Mouse (Mus musculus): ENCODE data around the gene 4930442H23Rik. TPM values are rescaled to one million over a fixed set of nuclear protein-coding genes. Genes with fewer than 3 reads are reported as not detected.

4930442H23Rik gene
- polyA plus RNA-seq, 1 experiment from 2014 or later, result not detected

DNA sequence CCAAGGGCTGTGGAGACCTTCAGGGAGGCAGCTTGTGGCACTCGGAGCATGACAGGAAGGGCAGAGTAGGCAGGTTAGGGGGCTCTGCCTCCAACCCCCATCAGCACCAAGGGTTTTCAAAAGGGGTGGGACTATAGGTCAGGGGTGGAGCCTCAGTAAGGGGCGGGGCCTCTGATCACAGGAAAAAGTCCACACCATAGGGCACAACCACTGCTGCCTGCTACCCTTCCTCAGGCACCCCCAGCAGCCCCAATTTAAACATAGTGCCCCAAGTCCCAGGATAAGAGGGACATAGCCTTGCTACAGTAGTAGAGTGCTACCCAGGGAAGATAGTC, 21.4 kb downstream of the 4930442H23Rik start:
- Histone ChIP-seq H3K4me3 (no peak overlapping the region), H3K4me2 (no peak overlapping the region), H3K4me1 (replicated peaks) (peaks cover 21% of the 10 kb centered on the region), H3K36me3 (peaks cover 33% of the 10 kb centered on the region), H3K27ac (no peak overlapping the region), H3K9ac (no peak overlapping the region), H3K27me3 (no peaks in the 10 kb centered on the region), H3K9me3 (replicated peaks) (no peaks in the 10 kb centered on the region)
- no peak for ATAC-seq (replicated peaks; ENCODE audit: insufficient number of reproducible peaks, insufficient read depth, low FRiP score, low read depth)
- WGBS, result 71% methylated on average over 2 of the region's 2 CpGs

DNA sequence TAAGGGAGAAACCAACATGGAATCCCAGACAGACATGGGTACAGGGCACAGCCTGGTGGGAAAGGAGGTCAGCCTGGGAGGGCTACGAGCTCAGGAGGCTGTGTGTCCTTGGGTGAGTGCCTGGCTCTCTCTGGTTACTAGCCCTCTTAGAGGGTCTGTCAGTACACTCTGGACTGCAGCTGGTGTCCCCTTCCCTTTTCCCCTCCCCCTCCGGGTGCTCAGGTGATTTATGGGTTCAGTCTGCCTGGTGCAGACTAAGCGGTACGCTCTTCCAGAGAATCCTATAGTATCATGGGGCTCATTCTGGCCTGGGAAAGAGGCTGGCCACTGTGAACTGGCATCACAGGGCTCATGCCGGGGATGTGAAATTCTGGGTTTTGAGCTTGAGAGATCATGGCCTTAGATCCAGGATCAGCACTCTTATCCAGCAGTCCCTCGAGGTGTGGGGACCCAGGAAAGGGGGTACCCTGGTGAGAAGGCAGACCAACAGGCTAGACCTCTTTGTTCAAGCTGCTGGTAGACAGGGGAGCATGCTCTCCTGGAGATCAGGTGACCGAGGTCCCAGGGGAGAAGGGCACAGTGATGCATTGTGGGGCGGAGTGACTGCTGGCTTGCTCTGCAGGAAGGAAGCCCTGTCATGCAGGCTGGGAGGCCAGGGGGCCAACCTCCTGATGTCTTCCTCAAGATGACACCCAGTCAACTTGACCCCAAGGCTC, 21.9 kb downstream of the 4930442H23Rik start:
- Histone ChIP-seq H3K4me3 (no peak overlapping the region), H3K9ac (no peak overlapping the region), H3K27me3 (no peaks in the 10 kb centered on the region), H3K4me2 (no peak overlapping the region), H3K4me1 (replicated peaks) (peaks cover 17% of the 10 kb centered on the region), H3K27ac (no peak overlapping the region), H3K9me3 (replicated peaks) (no peaks in the 10 kb centered on the region), H3K36me3 (peaks cover 38% of the 10 kb centered on the region)
- 82% methylated on average over 8 of the region's 8 CpGs for WGBS
- no peak for ATAC-seq (replicated peaks; ENCODE audit: insufficient number of reproducible peaks, insufficient read depth, low FRiP score, low read depth)

DNA sequence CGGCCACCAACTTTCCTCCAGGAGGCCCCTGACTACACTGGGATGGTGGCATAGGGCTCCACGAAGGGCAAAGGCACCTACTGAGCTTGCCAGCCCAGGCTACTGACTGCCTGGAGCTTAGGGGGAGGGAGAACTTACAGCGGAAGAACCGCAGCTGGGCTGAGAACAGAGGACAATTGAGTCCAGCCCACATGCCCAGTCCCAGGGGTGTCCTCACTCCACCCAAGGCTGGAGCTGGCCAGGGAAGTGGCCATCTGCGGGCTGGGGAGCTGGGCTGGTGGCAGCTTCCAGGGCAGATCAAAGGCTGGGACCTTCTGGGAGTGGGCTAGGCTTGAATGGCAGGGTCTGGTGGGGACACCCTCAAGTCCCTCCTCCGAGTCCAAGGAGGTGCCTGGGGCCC, 28.9 kb downstream of the 4930442H23Rik start:
- H3K27ac ChIP-seq, result no peak overlapping the region
- H3K27me3 ChIP-seq, result no peaks in the 10 kb centered on the region
- H3K4me2 ChIP-seq, result no peak overlapping the region
- H3K4me1 ChIP-seq (replicated peaks), result peaks cover 13% of the 10 kb centered on the region
- no peaks in the 10 kb centered on the region for H3K9me3 ChIP-seq (replicated peaks)
- 87% methylated on average over 6 of the region's 6 CpGs for WGBS
- no peak overlapping the region for H3K4me3 ChIP-seq
- no peak overlapping the region for H3K9ac ChIP-seq
- H3K36me3 ChIP-seq, result peaks cover 59% of the 10 kb centered on the region
- ATAC-seq (replicated peaks; ENCODE audit: insufficient number of reproducible peaks, insufficient read depth, low FRiP score, low read depth), result no peak

DNA sequence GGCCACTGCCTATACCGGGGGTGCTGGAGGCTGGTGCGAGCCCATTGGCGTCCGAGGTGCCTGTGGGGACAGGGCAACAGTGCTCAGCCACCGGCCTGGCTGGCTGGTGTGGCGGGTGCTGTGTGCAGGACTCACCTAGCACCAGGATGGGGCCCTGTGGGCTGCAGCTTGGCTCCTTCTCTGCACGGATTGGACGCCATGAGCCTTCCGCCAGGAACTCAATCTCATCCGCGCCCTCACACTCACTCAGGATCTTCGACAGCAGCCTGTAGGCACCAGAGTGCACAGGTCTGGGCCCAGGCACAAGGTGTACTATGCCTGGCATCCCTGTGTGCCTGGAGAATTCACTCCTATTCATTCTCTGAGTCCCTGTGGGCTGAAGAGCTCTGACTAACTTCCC, 29.3 kb downstream of the 4930442H23Rik start:
- Histone ChIP-seq H3K9me3 (replicated peaks) (no peaks in the 10 kb centered on the region), H3K9ac (no peak overlapping the region), H3K4me2 (no peak overlapping the region), H3K36me3 (peaks cover 63% of the 10 kb centered on the region), H3K4me1 (replicated peaks) (peaks cover 13% of the 10 kb centered on the region), H3K4me3 (no peak overlapping the region), H3K27me3 (no peaks in the 10 kb centered on the region), H3K27ac (no peak overlapping the region)
- no peak for ATAC-seq (replicated peaks; ENCODE audit: insufficient number of reproducible peaks, insufficient read depth, low FRiP score, low read depth)
- WGBS, result 85% methylated on average over 12 of the region's 12 CpGs

DNA sequence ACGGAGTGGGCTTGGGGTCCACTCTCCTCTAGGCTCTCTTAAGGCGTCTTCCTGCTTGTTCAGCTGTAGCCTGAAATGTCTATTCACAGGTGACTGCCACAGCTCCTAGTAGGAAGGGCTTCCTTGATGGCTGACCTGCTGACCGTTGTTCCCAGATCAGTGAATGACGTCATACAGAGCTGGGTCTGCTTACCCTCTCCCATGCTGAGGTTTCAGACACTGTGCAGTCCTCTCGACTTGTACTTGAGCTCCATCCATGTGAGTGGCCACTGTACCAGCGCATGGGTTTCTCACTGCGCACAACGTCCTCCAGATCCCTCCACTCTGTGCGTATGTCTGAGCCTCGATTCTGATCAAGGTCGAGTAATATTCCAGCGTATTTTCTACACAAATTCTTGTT, 31.0 kb downstream of the 4930442H23Rik start:
- Histone ChIP-seq H3K9ac (no peak overlapping the region; the same call in 1 of the 2 replicates), H3K4me3 (no peak overlapping the region), H3K4me1 (replicated peaks) (peaks cover 13% of the 10 kb centered on the region), H3K27me3 (no peaks in the 10 kb centered on the region), H3K36me3 (peaks cover 69% of the 10 kb centered on the region), H3K9me3 (replicated peaks) (no peaks in the 10 kb centered on the region), H3K4me2 (no peak overlapping the region), H3K27ac (peak overlapping the region; percentile 74)
- no peak for ATAC-seq (replicated peaks; ENCODE audit: insufficient number of reproducible peaks, insufficient read depth, low FRiP score, low read depth)
- WGBS, result 56% methylated on average over 12 of the region's 12 CpGs

DNA sequence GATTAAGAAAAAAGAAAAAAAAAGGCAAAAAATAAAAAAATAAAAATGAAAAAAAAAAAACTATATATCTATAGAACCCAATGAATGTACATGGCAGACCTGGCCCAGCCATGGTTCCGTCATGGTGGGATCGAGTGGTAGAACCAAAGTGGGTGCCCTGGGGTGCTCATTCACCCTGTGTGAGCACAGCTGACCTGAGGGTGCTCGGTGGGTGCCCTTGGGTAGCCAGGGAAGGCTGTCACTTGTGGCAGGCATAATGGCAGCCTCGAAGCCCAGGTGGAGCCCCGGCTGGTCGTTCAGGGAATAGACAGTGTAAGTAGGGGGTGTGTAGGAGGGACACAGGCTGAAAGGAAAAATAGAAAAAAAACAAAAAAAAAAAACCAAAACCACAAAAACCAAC, 32.4 kb downstream of the 4930442H23Rik start:
- Histone ChIP-seq H3K27me3 (no peaks in the 10 kb centered on the region), H3K36me3 (peaks cover 69% of the 10 kb centered on the region), H3K4me3 (no peak overlapping the region), H3K4me2 (no peak overlapping the region), H3K4me1 (replicated peaks) (peaks cover 17% of the 10 kb centered on the region), H3K27ac (no peak overlapping the region), H3K9ac (no peak overlapping the region), H3K9me3 (replicated peaks) (no peaks in the 10 kb centered on the region)
- 72% methylated on average over 6 of the region's 6 CpGs for WGBS
- ATAC-seq (replicated peaks; ENCODE audit: insufficient number of reproducible peaks, insufficient read depth, low FRiP score, low read depth), result no peak

DNA sequence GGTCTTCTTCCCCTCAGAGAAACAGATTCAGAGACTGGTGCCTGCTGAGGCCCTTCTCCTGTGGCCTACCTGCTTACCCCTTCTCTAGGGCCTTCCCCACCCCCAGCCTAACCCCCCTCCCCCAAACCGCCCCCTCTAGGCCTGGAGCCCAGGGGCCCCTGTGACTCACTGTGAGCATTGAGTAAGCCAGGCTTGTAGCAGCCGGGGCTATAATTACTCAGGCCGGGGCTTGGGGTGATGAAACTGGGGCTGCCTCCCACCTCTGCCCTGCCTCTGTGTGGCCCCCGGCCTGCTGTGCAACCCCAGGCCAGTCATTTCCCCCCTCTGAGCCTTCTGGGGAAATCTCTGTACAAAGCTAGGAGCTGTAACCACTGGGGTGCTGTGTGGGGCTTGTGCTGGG, 37.4 kb downstream of the 4930442H23Rik start:
- no peak overlapping the region for H3K4me2 ChIP-seq
- H3K4me3 ChIP-seq, result no peak overlapping the region
- H3K9me3 ChIP-seq (replicated peaks), result no peaks in the 10 kb centered on the region
- H3K36me3 ChIP-seq, result peaks cover 68% of the 10 kb centered on the region
- 69% methylated on average over 4 of the region's 4 CpGs for WGBS
- H3K9ac ChIP-seq, result no peak overlapping the region
- no peak for ATAC-seq (replicated peaks; ENCODE audit: insufficient number of reproducible peaks, insufficient read depth, low FRiP score, low read depth)
- no peaks in the 10 kb centered on the region for H3K27me3 ChIP-seq
- H3K27ac ChIP-seq, result no peak overlapping the region
- peaks cover 34% of the 10 kb centered on the region for H3K4me1 ChIP-seq (replicated peaks)

DNA sequence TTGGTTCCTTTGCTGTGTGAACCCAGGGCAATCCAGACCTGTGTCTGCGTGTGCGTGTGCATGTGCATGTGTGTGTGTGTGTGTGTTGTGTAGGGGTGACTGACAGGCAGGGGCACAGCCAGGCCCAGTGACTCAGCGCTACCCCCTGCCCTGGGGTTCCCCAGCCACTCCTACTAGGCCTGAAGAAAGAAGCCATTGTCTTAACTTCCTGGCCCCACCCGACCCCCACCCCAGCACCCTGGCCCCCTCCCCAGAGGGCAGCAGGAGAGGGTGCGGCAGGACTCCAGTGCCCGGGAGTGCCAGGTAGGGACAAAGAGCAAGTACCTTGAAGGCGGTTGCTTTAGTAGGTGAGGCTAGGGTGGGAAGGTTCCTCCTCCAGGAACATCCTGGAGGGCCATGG, 37.9 kb downstream of the 4930442H23Rik start:
- WGBS, result 85% methylated on average over 7 of the region's 7 CpGs
- ATAC-seq (replicated peaks; ENCODE audit: insufficient number of reproducible peaks, insufficient read depth, low FRiP score, low read depth), result no peak
- Histone ChIP-seq H3K36me3 (peaks cover 68% of the 10 kb centered on the region), H3K27me3 (no peaks in the 10 kb centered on the region), H3K4me1 (replicated peaks) (peaks cover 39% of the 10 kb centered on the region), H3K4me3 (no peak overlapping the region), H3K9me3 (replicated peaks) (no peaks in the 10 kb centered on the region), H3K4me2 (no peak overlapping the region), H3K27ac (no peak overlapping the region), H3K9ac (no peak overlapping the region)

DNA sequence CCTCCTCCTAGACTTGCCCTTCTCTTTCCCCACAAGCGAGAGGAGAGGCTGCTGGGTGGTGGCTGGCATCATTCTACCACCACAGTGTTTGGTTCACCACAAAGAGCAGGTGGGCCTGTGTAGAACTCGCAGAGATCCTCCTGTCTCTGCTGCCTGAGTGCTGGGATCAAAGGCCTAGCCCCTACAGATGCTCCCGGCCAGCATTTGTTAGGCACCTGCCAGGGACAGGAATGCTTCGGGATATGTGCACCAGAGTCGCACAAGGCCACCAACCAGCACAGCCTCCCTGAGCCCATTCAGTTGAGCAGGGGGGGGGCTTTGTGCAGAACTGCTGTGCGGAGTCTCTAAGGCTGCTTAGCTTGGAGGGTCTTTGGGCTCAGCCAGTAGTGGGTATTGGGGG, 38.3 kb downstream of the 4930442H23Rik start:
- no peaks in the 10 kb centered on the region for H3K9me3 ChIP-seq (replicated peaks)
- H3K4me2 ChIP-seq, result no peak overlapping the region
- peaks cover 44% of the 10 kb centered on the region for H3K4me1 ChIP-seq (replicated peaks)
- no peak for ATAC-seq (replicated peaks; ENCODE audit: insufficient number of reproducible peaks, insufficient read depth, low FRiP score, low read depth)
- 95% methylated on average over 6 of the region's 6 CpGs for WGBS
- H3K27me3 ChIP-seq, result no peaks in the 10 kb centered on the region
- no peak overlapping the region for H3K27ac ChIP-seq
- H3K4me3 ChIP-seq, result no peak overlapping the region
- H3K9ac ChIP-seq, result no peak overlapping the region
- peaks cover 68% of the 10 kb centered on the region for H3K36me3 ChIP-seq

DNA sequence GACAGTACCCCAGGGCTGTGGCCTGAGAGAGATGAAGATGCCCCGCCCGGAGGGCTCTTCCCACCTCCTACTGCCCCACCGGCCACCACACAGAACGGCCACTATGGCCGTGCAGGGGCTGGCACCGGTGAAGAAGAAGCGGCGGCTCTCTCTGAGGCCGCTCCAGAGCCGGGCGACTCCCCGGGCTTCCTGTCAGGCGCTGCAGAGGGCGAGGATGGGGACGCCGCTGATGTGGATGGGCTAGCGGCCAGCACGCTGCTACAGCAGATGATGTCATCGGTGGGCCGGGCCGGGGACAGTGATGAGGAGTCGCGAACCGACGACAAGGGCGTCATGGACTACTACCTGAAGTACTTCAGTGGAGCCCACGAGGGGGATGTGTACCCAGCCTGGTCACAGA, 39.0 kb downstream of the 4930442H23Rik start:
- H3K27me3 ChIP-seq, result no peaks in the 10 kb centered on the region

DNA sequence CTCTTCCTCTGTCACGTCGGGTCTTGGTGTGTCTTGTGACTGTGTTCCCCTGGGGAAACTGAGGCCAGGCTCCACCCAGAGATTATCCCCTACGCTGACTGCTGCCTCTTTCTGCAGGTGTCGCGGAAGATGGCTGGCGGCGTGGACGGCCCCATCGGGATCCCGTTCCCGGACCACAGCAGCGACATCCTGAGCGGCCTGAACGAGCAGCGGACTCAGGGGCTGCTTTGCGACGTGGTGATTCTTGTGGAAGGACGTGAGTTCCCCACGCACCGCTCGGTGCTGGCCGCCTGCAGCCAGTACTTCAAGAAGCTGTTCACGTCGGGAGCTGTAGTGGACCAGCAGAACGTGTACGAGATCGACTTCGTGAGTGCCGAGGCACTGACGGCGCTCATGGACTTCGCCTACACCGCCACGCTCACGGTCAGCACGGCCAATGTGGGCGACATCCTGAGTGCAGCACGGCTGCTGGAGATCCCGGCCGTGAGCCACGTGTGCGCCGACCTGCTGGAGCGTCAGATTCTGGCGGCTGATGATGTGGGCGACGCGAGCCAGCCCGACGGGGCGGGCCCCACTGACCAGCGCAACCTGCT, 39.7 kb downstream of the 4930442H23Rik start:
- no peak for ATAC-seq (replicated peaks; ENCODE audit: insufficient number of reproducible peaks, insufficient read depth, low FRiP score, low read depth)
- Histone ChIP-seq H3K4me1 (replicated peaks) (peaks cover 57% of the 10 kb centered on the region), H3K4me2 (no peak overlapping the region), H3K36me3 (peaks cover 55% of the 10 kb centered on the region), H3K4me3 (no peak overlapping the region), H3K9me3 (replicated peaks) (no peaks in the 10 kb centered on the region), H3K27me3 (no peaks in the 10 kb centered on the region), H3K9ac (no peak overlapping the region), H3K27ac (no peak overlapping the region)
- 93% methylated on average over 52 of the region's 52 CpGs for WGBS

More for the DNA sequence above, 39.0 kb downstream of the 4930442H23Rik start:
- ATAC-seq (replicated peaks; ENCODE audit: insufficient number of reproducible peaks, insufficient read depth, low FRiP score, low read depth), result no peak
- no peak overlapping the region for H3K27ac ChIP-seq
- 78% methylated on average over 27 of the region's 27 CpGs for WGBS
- no peaks in the 10 kb centered on the region for H3K9me3 ChIP-seq (replicated peaks)
- H3K9ac ChIP-seq, result 0 out of 2 replicates have a peak overlapping the region, but pooled peaks have one; percentile 16
- H3K4me1 ChIP-seq (replicated peaks), result peaks cover 50% of the 10 kb centered on the region
- H3K4me2 ChIP-seq, result no peak overlapping the region
- H3K4me3 ChIP-seq, result no peak overlapping the region
- H3K36me3 ChIP-seq, result peaks cover 63% of the 10 kb centered on the region

DNA sequence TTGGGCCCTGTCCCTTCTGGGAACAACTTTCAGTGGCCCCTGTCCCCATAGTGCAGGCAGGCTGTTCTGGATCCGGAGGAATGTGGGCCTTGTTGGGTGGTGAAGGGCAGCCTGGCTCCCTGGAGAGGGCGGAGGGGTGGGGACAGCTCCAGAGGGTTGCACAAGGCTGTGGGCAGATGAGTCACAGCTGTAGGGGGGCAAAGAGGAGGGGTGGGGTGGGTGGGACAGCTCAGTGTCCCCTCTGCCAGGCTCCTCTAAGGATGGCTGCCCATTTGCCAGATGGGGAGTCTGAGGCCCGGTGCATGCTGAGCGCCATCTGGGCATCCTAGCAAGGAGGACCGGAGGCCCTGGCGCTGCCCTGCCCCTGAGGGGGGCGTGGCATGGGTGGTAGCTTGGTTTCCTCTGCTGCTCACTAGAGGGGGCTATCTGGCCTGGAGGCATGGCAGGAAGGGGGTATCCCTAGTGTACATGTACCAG, 40.5 kb downstream of the 4930442H23Rik start:
- Histone ChIP-seq H3K9ac (peak overlapping the region; percentile 35; the same call in 1 of the 2 replicates), H3K9me3 (replicated peaks) (no peaks in the 10 kb centered on the region), H3K27me3 (no peaks in the 10 kb centered on the region), H3K4me3 (no peak overlapping the region), H3K4me2 (no peak overlapping the region), H3K27ac (no peak overlapping the region), H3K36me3 (peaks cover 48% of the 10 kb centered on the region), H3K4me1 (replicated peaks) (peaks cover 65% of the 10 kb centered on the region)
- WGBS, result 93% methylated on average over 7 of the region's 7 CpGs
- no peak for ATAC-seq (replicated peaks; ENCODE audit: insufficient number of reproducible peaks, insufficient read depth, low FRiP score, low read depth)

All from heart, embryonic 15.5 days (tissue).